Mouse (Mus musculus) neural tube, embryonic 15.5 days (tissue): ENCODE data around the gene Fkbp2. TPM values are rescaled to one million over a fixed set of nuclear protein-coding genes. Genes with fewer than 3 reads are reported as not detected.

Experiments used
- ATAC-seq: fragments of 200-750 bp; cut with Nextera tagmentation; 2 replicates; pipeline ENCODE4 v1.8.0; 2017; ENCODE audit warnings: mild to moderate bottlenecking, moderate TSS enrichment, moderate library complexity; ENCODE audit not compliant: low FRiP score
- H3K27ac ChIP-seq: fragments of 300-500 bp; sonication (generic); replicated peaks from 2 replicates; pipeline ENCODE4 v1.5.1; 2015; ENCODE audit warnings: mild to moderate bottlenecking, inconsistent platforms
- H3K27me3 ChIP-seq: fragments of 300-500 bp; sonication (generic); replicated peaks from 2 replicates; pipeline ENCODE4 v1.6.1; 2015; ENCODE audit warnings: inconsistent platforms
- H3K36me3 ChIP-seq: fragments of 300-500 bp; sonication (generic); 2 replicates; pipeline ENCODE4 v1.6.1; 2015; ENCODE audit warnings: inconsistent platforms
- H3K4me1 ChIP-seq: fragments of 300-500 bp; sonication (generic); 2 replicates; pipeline ENCODE4 v1.6.1; 2015; ENCODE audit warnings: inconsistent platforms
- H3K4me2 ChIP-seq: fragments of 300-500 bp; sonication (generic); 2 replicates; pipeline ENCODE4 v1.6.1; 2015; ENCODE audit warnings: inconsistent platforms, mild to moderate bottlenecking, moderate library complexity
- H3K4me3 ChIP-seq: fragments of 300-500 bp; sonication (generic); replicated peaks from 2 replicates; pipeline ENCODE4 v1.5.1; 2015; ENCODE audit warnings: mild to moderate bottlenecking, inconsistent platforms
- H3K9ac ChIP-seq: fragments of 300-500 bp; sonication (generic); replicated peaks from 2 replicates; pipeline ENCODE4 v1.6.1; 2015; ENCODE audit warnings: mild to moderate bottlenecking, inconsistent platforms
- H3K9me3 ChIP-seq: fragments of 300-500 bp; sonication (generic); replicated peaks from 2 replicates; pipeline ENCODE4 v1.6.1; 2016; ENCODE audit warnings: inconsistent platforms
- WGBS: fragments of 180-500 bp; shearing (Covaris S2); methylation state at CpG from one replicate; pipeline ENCODE4 v1.1.7; 2015; ENCODE audit warnings: mixed read lengths; 5-methylcytosine and 5-hydroxymethylcytosine counted together
- polyA plus RNA-seq: library from polyadenylated mRNA; unstranded; fragments of >200 nt; fragmentation: Nextera tagmentation; extraction: Ambion mirVana; gene quantifications from 2 replicates; pipeline ENCODE4 v1.2.1, GENCODE M21; 2015

Gene Fkbp2
- polyA plus RNA-seq, result 174 and 190 TPM in 2 replicates

- WGBS, result 2% methylated on average over 38 of the region's 38 CpGs
- H3K27ac ChIP-seq, result peak within 1 kb of the TSS; percentile 99
- peak within 1 kb of the TSS; percentile 74 for H3K9ac ChIP-seq
- peak within 1 kb of the TSS; percentile 82 for H3K4me2 ChIP-seq
- peaks cover 38% of the 10 kb centered on the region for H3K36me3 ChIP-seq
- ATAC-seq, result peak; percentile 92
- H3K9me3 ChIP-seq, result no peaks in the 10 kb centered on the region
- H3K4me3 ChIP-seq, result peak within 1 kb of the TSS; percentile 71
- H3K4me1 ChIP-seq, result peaks cover 57% of the 10 kb centered on the region
- no peaks in the 10 kb centered on the region for H3K27me3 ChIP-seq
These were observed at the start of gene Fkbp2 for GRCm38 (mm10) chr19:6980381-6981093. Gene Fkbp2 (minus strand): TSS chr19:6980501.

DNA sequence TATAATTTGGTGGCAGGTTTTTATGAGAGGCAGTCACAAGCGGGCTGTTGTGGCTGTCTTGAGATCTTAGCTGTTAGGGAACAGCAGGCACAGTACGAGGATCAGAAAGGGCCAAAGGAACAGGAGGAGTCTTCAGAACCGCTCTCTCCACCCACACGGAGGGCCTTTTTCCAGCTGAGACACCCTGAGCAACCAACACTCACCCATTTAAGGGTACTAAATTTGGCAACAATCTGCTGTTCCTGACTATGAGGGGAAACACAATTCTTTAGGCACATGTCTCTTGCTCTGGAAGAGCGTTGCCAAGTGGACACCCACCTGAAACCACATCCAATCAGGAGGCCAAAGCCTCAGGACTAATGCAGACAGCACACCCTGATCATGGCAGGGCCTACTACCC lies 49.2 kb upstream of the Fkbp2 start:
- no peak overlapping the region for H3K9ac ChIP-seq
- H3K27me3 ChIP-seq, result no peaks in the 10 kb centered on the region
- ATAC-seq, result no peak
- no peak overlapping the region for H3K27ac ChIP-seq
- H3K4me3 ChIP-seq, result no peak overlapping the region
- H3K36me3 ChIP-seq, result peaks cover 90% of the 10 kb centered on the region
- 94% methylated on average over 5 of the region's 5 CpGs for WGBS
- H3K9me3 ChIP-seq, result no peaks in the 10 kb centered on the region
- H3K4me1 ChIP-seq, result no peaks in the 10 kb centered on the region
- no peak overlapping the region for H3K4me2 ChIP-seq

DNA sequence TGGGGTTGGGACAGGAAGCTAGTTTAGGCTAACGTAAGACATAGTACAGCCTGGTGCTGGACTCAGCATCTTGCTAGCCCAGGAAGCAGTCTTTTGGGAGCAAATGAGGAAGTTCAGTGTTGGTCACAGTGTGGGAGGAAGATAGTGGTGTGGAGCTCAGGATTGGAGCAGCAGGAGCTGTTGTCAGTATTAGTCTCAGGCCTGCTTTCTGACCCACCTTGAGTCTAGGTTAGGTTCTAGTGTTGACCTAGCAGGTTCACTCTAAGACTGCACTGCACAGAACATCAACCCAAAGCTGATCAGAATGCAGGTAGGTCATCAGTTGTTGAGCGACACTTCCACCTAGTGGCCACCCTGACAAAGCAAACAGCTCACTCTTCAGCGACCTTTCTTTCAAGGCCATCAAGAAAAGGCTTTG lies 39.9 kb upstream of the Fkbp2 start:
- H3K36me3 ChIP-seq, result peaks cover 69% of the 10 kb centered on the region
- no peaks in the 10 kb centered on the region for H3K9me3 ChIP-seq
- no peaks in the 10 kb centered on the region for H3K27me3 ChIP-seq
- H3K4me2 ChIP-seq, result no peak overlapping the region
- 49% methylated on average over 3 of the region's 3 CpGs for WGBS
- peak; percentile 55 for ATAC-seq
- no peak overlapping the region for H3K4me3 ChIP-seq
- H3K27ac ChIP-seq, result no peak overlapping the region
- H3K9ac ChIP-seq, result no peak overlapping the region
- no peaks in the 10 kb centered on the region for H3K4me1 ChIP-seq

GRCm38 (mm10) chr19:7019191-7019590 lies 38.9 kb upstream of the Fkbp2 start, which contains the start of gene Fermt3:
Gene Fermt3 (minus strand): TSS chr19:7019469.
- no peaks in the 10 kb centered on the region for H3K27me3 ChIP-seq
- no peak within 1 kb of the TSS for H3K4me2 ChIP-seq
- WGBS, result 85% methylated on average over 5 of the region's 5 CpGs
- no peak within 1 kb of the TSS for H3K27ac ChIP-seq
- peaks cover 59% of the 10 kb centered on the region for H3K36me3 ChIP-seq
- no peak within 1 kb of the TSS for H3K9ac ChIP-seq
- H3K4me3 ChIP-seq, result no peak within 1 kb of the TSS
- no peaks in the 10 kb centered on the region for H3K4me1 ChIP-seq
- ATAC-seq, result no peak
- no peaks in the 10 kb centered on the region for H3K9me3 ChIP-seq

DNA sequence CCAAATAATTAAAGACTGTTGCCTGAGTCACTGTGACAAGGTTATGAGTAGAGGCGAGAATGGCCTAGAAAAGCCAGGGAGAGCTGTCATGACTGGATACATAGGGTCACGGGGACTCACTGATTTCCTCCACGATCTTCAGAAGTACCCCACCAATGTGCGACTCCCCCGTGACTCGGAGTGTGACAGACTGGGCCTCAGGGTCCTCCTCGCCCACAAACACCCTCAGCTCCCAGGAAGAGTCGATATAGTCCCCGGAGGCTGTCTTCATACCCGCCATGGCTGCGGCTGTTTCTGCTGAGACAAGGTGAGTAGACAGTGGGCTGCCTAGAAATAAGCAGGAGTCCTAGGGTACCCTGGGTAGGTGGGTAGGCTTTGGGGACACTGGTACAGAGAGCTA lies 38.2 kb upstream of the Fkbp2 start:
- WGBS, result 94% methylated on average over 11 of the region's 11 CpGs
- Histone ChIP-seq H3K27me3 (no peaks in the 10 kb centered on the region), H3K4me2 (no peak overlapping the region), H3K4me1 (no peaks in the 10 kb centered on the region), H3K9ac (no peak overlapping the region), H3K9me3 (no peaks in the 10 kb centered on the region), H3K36me3 (peaks cover 58% of the 10 kb centered on the region), H3K27ac (no peak overlapping the region), H3K4me3 (no peak overlapping the region)
- ATAC-seq, result no peak

GRCm38 (mm10) chr19:7017541-7018457 lies 37.5 kb upstream of the Fkbp2 start:
- whole genome bisulfite sequencing, result 80% methylated on average over 12 of the region's 12 CpGs
- no peaks in the 10 kb centered on the region for H3K4me1 ChIP-seq
- H3K36me3 ChIP-seq, result peaks cover 52% of the 10 kb centered on the region
- H3K27ac ChIP-seq, result no peak overlapping the region
- H3K9me3 ChIP-seq, result no peaks in the 10 kb centered on the region
- no peak for ATAC-seq
- no peak overlapping the region for H3K4me2 ChIP-seq
- no peak overlapping the region for H3K9ac ChIP-seq
- H3K27me3 ChIP-seq, result no peaks in the 10 kb centered on the region
- H3K4me3 ChIP-seq, result no peak overlapping the region

DNA sequence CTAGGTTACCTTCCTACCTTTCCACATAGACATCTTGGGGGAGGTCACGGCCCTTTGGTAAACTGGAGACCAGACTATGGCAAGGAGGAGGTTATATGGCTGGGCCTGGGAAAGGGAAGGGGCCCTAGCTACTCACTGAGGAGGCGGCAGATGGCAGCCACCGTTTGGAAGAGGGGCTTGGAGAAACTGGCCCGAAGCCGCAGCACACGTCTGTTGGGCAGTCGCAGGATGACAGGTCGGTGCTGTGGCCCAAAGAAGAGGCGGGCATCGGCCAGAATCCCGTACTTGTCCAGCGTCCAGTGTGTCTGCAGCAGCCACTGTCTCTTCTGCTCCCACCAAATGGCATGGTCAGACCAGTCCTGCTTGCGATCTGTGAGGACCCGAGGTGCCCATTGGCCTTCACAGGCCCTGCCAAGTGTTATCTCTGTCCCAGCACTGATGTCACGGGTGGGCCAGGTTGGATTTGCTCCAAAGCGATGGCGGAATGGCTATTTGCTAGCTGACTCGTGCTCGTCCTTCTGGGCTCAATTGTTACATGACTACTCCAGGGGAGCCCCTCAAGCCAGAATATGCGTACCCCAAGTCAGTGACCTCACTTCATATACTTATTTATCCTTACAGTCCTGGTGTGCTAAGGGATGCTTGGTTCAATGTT lies 34.3 kb upstream of the Fkbp2 start:
- Histone ChIP-seq H3K4me2 (no peak overlapping the region), H3K9ac (no peak overlapping the region), H3K36me3 (peaks cover 20% of the 10 kb centered on the region), H3K27ac (no peak overlapping the region), H3K4me1 (no peaks in the 10 kb centered on the region), H3K27me3 (no peaks in the 10 kb centered on the region), H3K4me3 (no peak overlapping the region), H3K9me3 (no peaks in the 10 kb centered on the region)
- no peak for ATAC-seq
- 93% methylated on average over 20 of the region's 20 CpGs for WGBS

GRCm38 (mm10) chr19:7013984-7014383 lies 33.7 kb upstream of the Fkbp2 start:
- H3K27ac ChIP-seq, result no peak overlapping the region
- 86% methylated on average over 9 of the region's 9 CpGs for WGBS
- no peaks in the 10 kb centered on the region for H3K4me1 ChIP-seq
- H3K27me3 ChIP-seq, result no peaks in the 10 kb centered on the region
- H3K9ac ChIP-seq, result no peak overlapping the region
- no peak overlapping the region for H3K4me2 ChIP-seq
- no peak overlapping the region for H3K4me3 ChIP-seq
- no peak for ATAC-seq
- peaks cover 14% of the 10 kb centered on the region for H3K36me3 ChIP-seq
- no peaks in the 10 kb centered on the region for H3K9me3 ChIP-seq

GRCm38 (mm10) chr19:7012426-7012825 lies 32.1 kb upstream of the Fkbp2 start:
- no peak for ATAC-seq

DNA sequence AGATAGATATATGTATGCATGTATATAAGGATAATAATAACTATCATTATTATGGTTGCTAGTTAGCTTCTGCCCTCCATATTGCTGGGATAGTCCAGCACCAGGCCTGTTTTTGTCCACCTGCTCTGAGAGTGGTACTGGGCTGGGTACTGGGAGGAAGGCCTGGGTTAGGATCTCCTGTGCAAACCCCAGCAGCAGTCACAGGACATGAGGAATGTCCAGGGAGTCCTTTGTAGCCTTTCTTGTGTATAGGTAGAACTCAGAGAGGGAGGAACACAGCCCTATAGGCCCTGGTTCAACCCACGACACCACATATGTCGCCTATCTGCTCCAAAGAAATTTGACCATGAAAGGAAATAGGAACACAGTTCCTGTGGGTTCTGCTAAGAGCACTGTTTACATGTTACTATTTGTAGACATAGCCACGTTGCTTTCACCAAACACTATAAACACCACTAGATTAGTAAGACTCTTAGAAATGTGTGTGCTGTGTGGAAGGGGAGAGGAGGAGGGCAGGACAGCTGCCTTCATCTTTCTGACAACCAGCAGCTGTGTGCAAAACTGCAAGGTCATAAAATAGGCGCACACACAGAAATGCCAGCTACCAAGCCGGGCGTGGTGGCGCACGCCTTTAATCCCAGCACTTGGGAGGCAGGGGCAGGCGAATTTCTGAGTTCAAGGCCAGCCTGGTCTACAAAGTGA lies 26.7 kb upstream of the Fkbp2 start:
- WGBS, result 88% methylated on average over 9 of the region's 9 CpGs
- Histone ChIP-seq H3K4me3 (no peak overlapping the region), H3K4me1 (no peaks in the 10 kb centered on the region), H3K27ac (no peak overlapping the region), H3K9ac (no peak overlapping the region), H3K36me3 (no peaks in the 10 kb centered on the region), H3K27me3 (no peaks in the 10 kb centered on the region), H3K9me3 (no peaks in the 10 kb centered on the region), H3K4me2 (no peak overlapping the region)
- ATAC-seq, result no peak

More at GRCm38 (mm10) chr19:7012426-7012825, 32.1 kb upstream of the Fkbp2 start:
- Histone ChIP-seq H3K36me3 (0 out of 2 replicates have a peak, but pooled peaks cover 6% of the 10 kb centered on the region), H3K4me2 (no peak overlapping the region), H3K4me3 (no peak overlapping the region), H3K9ac (no peak overlapping the region), H3K27ac (no peak overlapping the region), H3K9me3 (no peaks in the 10 kb centered on the region), H3K27me3 (no peaks in the 10 kb centered on the region), H3K4me1 (no peaks in the 10 kb centered on the region)
- 77% methylated on average over 4 of the region's 4 CpGs for WGBS
